Mouse (Mus musculus): ENCODE data around the gene Zbtb24.

The Zbtb24 gene

DNA sequence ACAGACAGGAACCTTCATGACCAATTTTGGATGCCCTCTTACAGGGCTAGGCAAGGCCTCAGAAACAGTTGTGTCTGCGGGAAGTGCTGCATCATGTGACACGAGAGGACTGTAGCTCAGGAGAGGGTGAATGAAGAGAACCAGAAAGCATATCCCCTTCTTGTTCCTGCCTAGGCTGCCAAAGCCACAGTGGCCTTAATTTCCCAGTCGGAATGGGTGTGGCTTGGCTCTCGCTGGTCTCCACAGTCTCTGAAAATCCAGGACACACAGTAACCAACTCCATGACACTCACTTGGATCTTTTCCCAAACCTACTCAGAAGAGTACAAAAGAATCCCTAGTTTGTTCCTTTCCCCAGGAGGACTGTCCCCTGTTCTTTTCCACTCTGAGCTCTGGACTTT, 50.8 kb downstream of the Zbtb24 start:
- DNase-seq (ENCODE audit: low spot score): peak; percentile 77

DNA sequence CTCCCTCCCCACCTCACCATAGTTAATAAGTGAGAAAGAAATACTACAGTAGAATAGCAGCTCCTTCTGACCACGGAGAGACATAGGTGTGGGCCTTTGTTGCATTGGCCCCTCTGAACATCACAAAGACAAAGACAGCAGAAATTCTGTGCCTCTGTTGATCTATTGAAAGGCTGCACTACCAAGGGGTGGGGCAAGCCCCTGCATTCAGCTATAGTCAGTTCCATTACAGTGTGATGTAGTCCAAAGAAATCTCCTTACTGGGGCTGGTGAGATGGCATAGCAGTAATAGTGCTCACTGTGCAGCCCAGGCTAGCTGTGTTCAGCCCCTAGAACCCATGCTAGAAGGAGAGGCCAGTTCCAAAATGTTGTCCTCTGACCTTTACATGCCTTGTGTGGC, 54.8 kb downstream of the Zbtb24 start:
- peak; percentile 47 for DNase-seq (ENCODE audit: low spot score)

DNA sequence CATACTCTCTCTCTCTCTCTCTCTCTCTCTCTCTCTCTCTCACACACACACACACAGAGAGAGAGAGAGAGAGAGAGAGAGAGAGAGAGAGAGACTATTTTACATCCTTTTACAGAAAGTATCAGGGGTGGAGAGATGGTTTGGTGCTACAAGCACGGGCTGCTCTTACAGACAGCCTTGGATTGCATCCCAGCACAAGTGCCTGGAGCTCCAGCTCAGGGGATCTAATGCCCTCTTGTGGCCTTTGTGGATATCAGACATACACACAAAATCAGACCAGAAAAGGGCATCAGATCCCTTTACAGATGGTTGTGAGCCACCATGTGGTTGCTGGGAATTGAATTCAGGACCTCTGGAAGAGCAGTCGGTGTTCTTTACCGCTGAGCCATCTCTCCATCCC, 55.3 kb downstream of the Zbtb24 start:
- peak; percentile 96 for DNase-seq (ENCODE audit: low spot score)

DNA sequence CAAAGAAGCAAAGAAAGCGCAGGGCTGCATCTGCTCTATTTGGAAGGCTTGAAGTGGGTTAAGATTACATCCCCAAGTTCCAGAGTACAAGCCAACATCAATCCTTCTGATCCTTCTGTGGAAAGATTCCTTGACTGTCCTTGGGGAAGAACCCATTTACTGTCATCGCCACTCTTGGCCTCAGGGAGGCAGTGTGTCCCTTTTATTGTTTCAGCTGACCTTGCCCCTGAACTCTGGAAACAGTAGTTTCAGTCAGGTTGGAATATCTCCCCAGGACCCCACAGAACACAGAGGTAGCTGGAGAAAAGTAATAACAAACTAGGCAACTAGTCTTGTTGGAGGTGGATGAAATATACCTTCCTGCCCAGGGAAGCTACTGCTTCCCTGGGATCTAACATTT, 59.0 kb downstream of the Zbtb24 start:
- peak; percentile 61 for DNase-seq (ENCODE audit: low spot score)

DNA sequence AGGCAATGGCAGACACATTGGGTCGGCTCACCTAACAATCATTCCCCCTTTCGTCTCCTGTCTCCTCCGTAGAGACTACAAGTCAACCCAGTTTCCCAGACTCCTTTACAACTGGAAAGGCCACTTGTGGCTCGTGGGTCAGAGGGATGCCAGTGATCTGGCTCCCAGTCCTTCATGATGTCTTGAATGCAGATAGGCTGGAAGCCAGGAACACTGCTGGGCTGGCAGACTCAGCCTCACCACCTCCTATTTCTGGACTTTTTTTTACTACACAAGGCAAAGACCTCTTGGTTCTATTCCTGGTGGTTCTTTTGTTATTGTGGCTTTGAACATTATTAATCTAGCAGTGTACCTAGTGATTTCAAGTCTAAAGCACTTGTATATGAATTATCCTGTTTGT, 64.1 kb downstream of the Zbtb24 start:
- no peak for DNase-seq (ENCODE audit: low spot score)

DNA sequence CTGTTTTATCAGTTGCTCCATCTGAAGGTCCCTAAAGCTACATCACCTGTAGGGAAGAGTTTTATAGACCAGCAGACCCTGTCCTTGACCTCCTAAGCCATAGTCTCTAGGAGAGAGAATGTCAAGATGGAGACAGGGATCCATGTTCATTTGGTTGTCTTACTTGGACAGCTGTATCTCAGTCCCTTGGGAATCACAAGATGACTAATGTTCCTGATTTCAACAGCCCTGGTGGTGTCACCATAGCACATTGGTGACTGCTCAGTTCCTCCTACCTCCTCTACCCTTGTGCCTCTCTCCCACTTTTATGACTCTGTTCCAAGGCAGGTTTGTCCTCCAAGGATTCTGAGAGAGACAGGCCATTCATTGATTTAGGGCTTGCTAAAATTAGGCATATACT, 64.7 kb downstream of the Zbtb24 start:
- peak; percentile 30 for DNase-seq (ENCODE audit: low spot score)
